Mouse (Mus musculus) kidney, embryonic 14.5 days (tissue): Measurements from ENCODE around the gene Parg. TPM values are rescaled to one million over a fixed set of nuclear protein-coding genes. Genes with fewer than 3 reads are reported as not detected.
"Not testable (repeated sequence)": the region's sequence is repeated elsewhere in the genome, so short reads cannot be mapped to it uniquely, and the experiment has no call there.

Experiments
- ATAC-seq: fragments of 200-750 bp; cut with Nextera tagmentation; 2 replicates; pipeline ENCODE4 v1.8.0; 2017; ENCODE audit warnings: moderate number of reproducible peaks, mild to moderate bottlenecking, moderate TSS enrichment, moderate library complexity; ENCODE audit not compliant: low FRiP score, low TSS enrichment
- H3K27ac ChIP-seq: fragments of 300-500 bp; sonication (generic); 2 replicates; pipeline ENCODE4 v1.5.1; 2014; ENCODE audit warnings: low read depth, mild to moderate bottlenecking, low read length, moderate library complexity, mixed read lengths
- H3K27me3 ChIP-seq: fragments of 300-500 bp; sonication (generic); 2 replicates; pipeline ENCODE4 v1.6.1; 2014; ENCODE audit warnings: mild to moderate bottlenecking, low read length; ENCODE audit not compliant: control insufficient read depth, insufficient read depth
- H3K36me3 ChIP-seq: fragments of 300-500 bp; sonication (generic); 2 replicates; pipeline ENCODE4 v1.6.1; 2014; ENCODE audit warnings: low read length, mixed read lengths; ENCODE audit not compliant: control insufficient read depth, insufficient read depth
- H3K4me1 ChIP-seq: fragments of 300-500 bp; sonication (generic); 2 replicates; pipeline ENCODE4 v1.6.1; 2014; ENCODE audit warnings: low read length, mixed read lengths; ENCODE audit not compliant: control insufficient read depth, insufficient read depth
- H3K4me2 ChIP-seq: fragments of 300-500 bp; sonication (generic); replicated peaks from 2 replicates; pipeline ENCODE4 v1.6.1; 2014; ENCODE audit warnings: low read depth, mild to moderate bottlenecking, low read length
- H3K4me3 ChIP-seq: fragments of 300-500 bp; sonication (generic); 2 replicates; pipeline ENCODE4 v1.5.1; 2014; ENCODE audit warnings: mild to moderate bottlenecking, low read length
- H3K9ac ChIP-seq: fragments of 300-500 bp; sonication (generic); 2 replicates; pipeline ENCODE4 v1.6.1; 2014; ENCODE audit warnings: low read depth, mild to moderate bottlenecking, low read length, moderate library complexity
- H3K9me3 ChIP-seq: fragments of 300-500 bp; sonication (generic); 2 replicates; pipeline ENCODE4 v1.6.1; 2016; ENCODE audit warnings: low read length; ENCODE audit not compliant: control insufficient read depth
- WGBS: fragments of 180-500 bp; shearing (Covaris S2); extraction: QIAGEN DNeasy Blood & Tissue Kit; methylation state at CpG from one replicate; pipeline ENCODE4 v1.1.7; 2014; 5-methylcytosine and 5-hydroxymethylcytosine counted together
- polyA plus RNA-seq: library from polyadenylated mRNA; unstranded; fragments of >200 nt; fragmentation: Nextera tagmentation; extraction: Ambion mirVana; gene quantifications from 2 replicates; pipeline ENCODE4 v1.2.1, GENCODE M21; 2014

The Parg gene
- polyA plus RNA-seq, 1 experiment from 2014 or later = 57.5 TPM

DNA sequence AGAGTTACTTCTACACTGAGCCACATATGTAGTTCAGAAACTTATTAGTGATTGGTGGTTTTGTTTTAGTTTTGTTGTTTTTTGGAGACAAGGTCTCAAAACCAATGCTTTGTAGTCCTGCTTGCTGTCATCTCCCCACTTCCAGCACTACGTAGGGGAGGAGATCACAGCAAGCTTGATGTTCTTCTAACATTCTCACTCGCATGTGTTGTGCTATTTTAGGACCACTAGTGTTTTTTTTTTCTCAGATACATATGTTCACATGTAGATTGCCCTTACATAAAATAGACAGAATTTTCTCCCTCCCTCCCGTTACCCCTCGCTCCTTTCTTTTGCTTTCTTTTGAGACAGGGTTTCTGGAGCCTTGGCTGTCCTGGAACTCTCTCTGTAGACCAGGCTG, 31.6 kb upstream of the Parg start:
- WGBS = 82% methylated on average over 4 of the region's 4 CpGs
- peaks cover 25% of the 10 kb centered on the region for H3K36me3 ChIP-seq
- no peak overlapping the region for H3K4me2 ChIP-seq
- H3K27me3 ChIP-seq = no peaks in the 10 kb centered on the region
- H3K4me1 ChIP-seq = 0 out of 2 replicates have a peak, but pooled peaks cover 4% of the 10 kb centered on the region
- H3K4me3 ChIP-seq = no peak overlapping the region
- no peaks in the 10 kb centered on the region for H3K9me3 ChIP-seq
- no peak for ATAC-seq
- H3K27ac ChIP-seq = no peak overlapping the region
- H3K9ac ChIP-seq = no peak overlapping the region

DNA sequence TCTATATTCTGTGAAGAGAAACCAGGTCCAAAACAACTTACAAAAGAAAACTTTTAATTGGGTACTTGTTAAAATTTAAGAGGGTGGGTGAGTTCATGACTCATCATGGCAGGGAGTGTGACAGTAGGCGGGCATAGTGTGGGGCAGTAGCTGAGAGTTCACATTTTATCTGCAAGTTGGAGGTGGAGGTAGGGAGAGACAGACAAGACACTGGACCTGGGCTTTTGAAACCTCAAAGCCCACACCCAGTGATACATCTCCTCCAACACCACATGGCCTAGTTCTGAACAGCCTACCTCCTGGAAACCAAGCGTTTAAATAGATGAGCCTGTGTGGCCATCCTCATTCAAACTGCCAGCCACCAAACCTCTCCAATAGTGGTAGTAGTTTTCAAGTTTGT, 26.4 kb upstream of the Parg start:
- no peaks in the 10 kb centered on the region for H3K27me3 ChIP-seq
- peaks cover 42% of the 10 kb centered on the region for H3K36me3 ChIP-seq
- H3K4me1 ChIP-seq = no peaks in the 10 kb centered on the region
- H3K27ac ChIP-seq = no peak overlapping the region
- H3K4me2 ChIP-seq = no peak overlapping the region
- H3K9ac ChIP-seq = no peak overlapping the region
- WGBS = 91% methylated on average over 2 of the region's 2 CpGs
- H3K9me3 ChIP-seq = no peaks in the 10 kb centered on the region
- no peak overlapping the region for H3K4me3 ChIP-seq
- ATAC-seq = no peak

DNA sequence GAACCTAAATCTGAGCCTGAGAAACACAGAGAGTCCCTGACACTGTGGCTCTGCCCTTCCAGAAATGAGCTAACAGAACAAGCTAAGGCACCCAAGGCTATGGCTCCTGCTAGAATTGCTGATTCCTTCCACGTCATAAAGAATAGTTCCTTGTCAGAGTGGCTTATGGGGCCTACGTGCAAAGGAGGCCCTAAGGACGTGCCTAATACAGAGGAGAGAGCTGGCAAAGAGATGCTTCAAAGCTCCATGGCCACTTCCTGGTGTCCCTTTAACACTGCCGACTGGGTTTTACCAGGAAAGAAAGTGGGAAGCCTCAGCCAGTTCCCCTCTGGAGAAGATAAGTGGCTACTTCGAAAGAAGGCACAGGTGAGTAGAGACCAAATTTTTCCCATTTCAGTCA, 25.2 kb upstream of the Parg start:
- H3K9ac ChIP-seq, ATAC-seq, H3K4me2 ChIP-seq, H3K4me1 ChIP-seq, H3K27me3 ChIP-seq, H3K4me3 ChIP-seq, H3K27ac ChIP-seq, H3K9me3 ChIP-seq: not testable (repeated sequence)
- 91% methylated on average over 4 of the region's 5 CpGs for WGBS
- peaks cover 54% of the 10 kb centered on the region for H3K36me3 ChIP-seq

DNA sequence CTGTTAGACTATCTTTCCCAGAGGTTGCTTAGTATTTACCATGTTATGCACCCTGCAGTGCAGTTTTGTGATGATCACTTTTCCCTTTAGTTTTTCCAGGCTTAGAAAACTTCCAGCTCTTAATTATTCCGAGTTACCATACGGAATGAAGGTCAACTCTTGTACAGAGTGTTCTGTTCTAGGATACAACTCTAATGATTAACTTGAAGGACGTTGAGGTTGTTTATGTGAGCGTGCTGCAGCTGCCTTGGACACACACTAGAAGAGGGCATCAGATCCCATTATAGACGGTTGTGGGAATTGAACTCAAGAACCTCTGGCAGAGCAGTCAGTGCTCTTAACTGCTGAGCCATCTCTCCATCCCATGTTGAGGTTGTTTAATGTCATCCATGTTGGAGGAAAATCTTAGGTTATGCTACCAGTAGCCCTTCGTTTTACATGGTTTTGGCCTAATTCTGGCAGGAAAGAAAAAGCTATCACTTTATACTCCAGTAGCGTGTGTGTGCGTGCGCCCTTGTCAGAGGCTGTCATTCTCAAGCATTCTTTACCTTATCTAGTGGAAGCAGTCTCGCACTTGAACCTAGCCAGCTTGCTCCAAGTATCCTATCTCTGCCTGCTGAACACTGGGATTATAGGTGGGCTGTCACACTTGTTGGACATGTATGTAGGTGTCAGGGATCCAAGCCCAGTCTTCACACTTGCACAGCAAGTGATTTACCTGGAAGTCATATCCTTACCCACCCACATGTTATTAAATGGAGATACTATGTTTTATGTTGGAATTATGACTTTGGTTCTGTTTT, 22.2 kb upstream of the Parg start:
- WGBS = 89% methylated on average over 10 of the region's 10 CpGs
- no peaks in the 10 kb centered on the region for H3K4me1 ChIP-seq
- ATAC-seq = no peak
- H3K27ac ChIP-seq = no peak overlapping the region
- H3K9me3 ChIP-seq = no peaks in the 10 kb centered on the region
- H3K36me3 ChIP-seq = peaks cover 62% of the 10 kb centered on the region
- H3K27me3 ChIP-seq = no peaks in the 10 kb centered on the region
- no peak overlapping the region for H3K4me3 ChIP-seq
- no peak overlapping the region for H3K9ac ChIP-seq
- H3K4me2 ChIP-seq = no peak overlapping the region

DNA sequence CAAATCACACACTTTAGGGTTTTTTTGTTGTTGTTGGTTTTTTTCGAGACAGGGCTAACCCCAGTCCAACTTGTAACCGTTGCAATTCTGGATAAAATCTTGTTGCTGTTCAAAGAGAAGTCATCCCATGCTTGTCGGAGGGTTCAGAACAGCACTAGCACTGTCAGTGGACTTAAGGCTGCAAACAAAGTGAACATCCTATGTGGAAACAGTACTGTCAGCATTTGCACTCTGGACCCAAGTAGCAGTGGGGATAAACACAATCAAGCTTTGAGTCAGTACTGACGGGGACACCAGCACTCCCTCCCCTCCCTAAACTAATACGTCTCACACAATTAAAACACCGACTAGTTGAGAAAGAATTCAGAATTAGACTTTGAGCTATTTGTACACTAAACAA, 20.9 kb upstream of the Parg start:
- Histone ChIP-seq H3K9ac (no peak overlapping the region), H3K27ac (no peak overlapping the region), H3K36me3 (peaks cover 65% of the 10 kb centered on the region), H3K4me1 (no peaks in the 10 kb centered on the region), H3K4me3 (no peak overlapping the region), H3K27me3 (no peaks in the 10 kb centered on the region), H3K4me2 (no peak overlapping the region), H3K9me3 (no peaks in the 10 kb centered on the region)
- no peak for ATAC-seq
- WGBS = 89% methylated on average over 6 of the region's 6 CpGs

DNA sequence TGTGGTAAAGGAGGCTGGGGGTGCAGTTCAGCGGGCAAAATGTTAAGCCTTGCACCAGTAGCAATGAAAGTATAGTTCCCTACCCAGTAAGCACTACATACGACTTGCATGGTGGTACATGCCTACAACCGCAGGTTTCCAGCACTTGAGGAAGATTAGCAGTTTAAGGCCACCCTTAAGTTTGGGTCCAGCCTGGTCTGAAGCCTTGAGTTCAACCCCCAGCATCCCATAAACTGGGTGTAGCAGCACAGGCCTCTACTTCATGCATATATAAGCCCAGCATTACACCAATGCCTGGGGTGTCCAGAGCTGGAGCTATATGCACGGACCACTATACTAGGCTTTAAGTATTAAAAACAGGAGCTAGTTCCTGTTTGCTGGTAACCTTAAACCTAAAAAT, 17.9 kb upstream of the Parg start:
- no peaks in the 10 kb centered on the region for H3K4me1 ChIP-seq
- H3K27me3 ChIP-seq = no peaks in the 10 kb centered on the region
- H3K4me3 ChIP-seq = no peak overlapping the region
- no peak overlapping the region for H3K27ac ChIP-seq
- WGBS = 97% methylated on average over 4 of the region's 4 CpGs
- no peak overlapping the region for H3K9ac ChIP-seq
- H3K36me3 ChIP-seq = peaks cover 89% of the 10 kb centered on the region
- H3K9me3 ChIP-seq = no peaks in the 10 kb centered on the region
- ATAC-seq = no peak
- no peak overlapping the region for H3K4me2 ChIP-seq

DNA sequence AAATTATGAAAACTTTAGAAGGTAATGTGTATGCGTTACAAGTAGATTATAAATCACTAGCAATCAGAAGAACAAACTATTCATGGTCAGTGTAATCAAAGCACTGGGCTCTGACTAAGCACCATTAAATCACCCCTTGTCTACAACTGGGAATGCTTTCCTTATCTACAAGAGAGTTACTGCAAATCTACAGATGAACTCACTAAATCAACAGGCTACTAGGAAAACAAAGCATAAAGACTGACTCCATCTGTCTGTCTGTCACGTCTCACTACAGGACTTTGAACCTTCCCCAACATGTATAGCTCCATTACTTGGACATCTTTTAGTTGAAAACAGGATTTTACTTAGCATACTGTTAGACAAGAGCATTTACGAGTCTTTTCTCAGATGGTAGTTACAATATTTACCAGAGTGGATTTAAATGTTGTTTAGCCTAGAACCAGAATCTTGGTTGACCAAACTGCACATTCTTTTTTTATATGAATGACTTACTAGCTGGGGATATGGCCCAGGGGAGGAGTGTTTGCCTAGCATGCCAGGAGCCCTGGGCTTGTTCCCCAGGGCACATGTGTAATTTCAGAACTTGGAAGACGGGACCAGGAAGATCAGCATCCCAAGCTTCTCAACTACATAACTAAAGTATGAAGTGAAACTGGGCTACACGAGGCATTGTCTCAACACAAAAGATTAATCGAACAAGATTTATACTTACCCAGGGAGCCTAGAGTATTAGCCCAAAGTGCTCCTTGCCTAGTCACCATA, 10.9 kb upstream of the Parg start:
- Histone ChIP-seq H3K9ac (no peak overlapping the region), H3K27ac (no peak overlapping the region; the same call in 1 of the 2 replicates), H3K4me1 (no peaks in the 10 kb centered on the region), H3K4me2 (no peak overlapping the region), H3K4me3 (no peak overlapping the region), H3K36me3 (peaks cover 75% of the 10 kb centered on the region), H3K9me3 (no peaks in the 10 kb centered on the region), H3K27me3 (no peaks in the 10 kb centered on the region)
- ATAC-seq = no peak
- WGBS = 71% methylated on average over 6 of the region's 6 CpGs

DNA sequence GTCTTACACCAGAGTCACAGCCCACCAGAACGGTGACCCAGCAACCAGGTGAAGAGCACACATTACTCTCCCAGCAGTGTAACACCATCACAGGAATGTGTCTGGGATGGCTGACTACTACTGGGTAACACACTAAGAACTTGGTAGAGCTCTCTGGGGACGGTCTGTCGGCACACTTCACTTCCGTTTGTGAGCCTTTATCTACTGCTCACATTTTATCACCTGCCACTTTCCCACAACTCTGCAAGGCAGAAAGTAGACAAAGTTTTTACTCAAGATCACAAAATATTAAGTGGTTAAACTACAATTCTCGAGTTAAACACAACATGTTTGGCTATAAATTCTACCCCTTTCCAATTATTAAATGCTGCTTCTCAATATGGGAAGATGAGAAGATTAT, 9.8 kb upstream of the Parg start:
- no peaks in the 10 kb centered on the region for H3K27me3 ChIP-seq
- H3K27ac ChIP-seq = no peak overlapping the region
- H3K36me3 ChIP-seq = peaks cover 70% of the 10 kb centered on the region
- ATAC-seq = no peak
- no peak overlapping the region for H3K9ac ChIP-seq
- no peak overlapping the region for H3K4me3 ChIP-seq
- WGBS = 90% methylated on average over 5 of the region's 5 CpGs
- H3K4me1 ChIP-seq = no peaks in the 10 kb centered on the region
- H3K4me2 ChIP-seq = no peak overlapping the region
- H3K9me3 ChIP-seq = no peaks in the 10 kb centered on the region

DNA sequence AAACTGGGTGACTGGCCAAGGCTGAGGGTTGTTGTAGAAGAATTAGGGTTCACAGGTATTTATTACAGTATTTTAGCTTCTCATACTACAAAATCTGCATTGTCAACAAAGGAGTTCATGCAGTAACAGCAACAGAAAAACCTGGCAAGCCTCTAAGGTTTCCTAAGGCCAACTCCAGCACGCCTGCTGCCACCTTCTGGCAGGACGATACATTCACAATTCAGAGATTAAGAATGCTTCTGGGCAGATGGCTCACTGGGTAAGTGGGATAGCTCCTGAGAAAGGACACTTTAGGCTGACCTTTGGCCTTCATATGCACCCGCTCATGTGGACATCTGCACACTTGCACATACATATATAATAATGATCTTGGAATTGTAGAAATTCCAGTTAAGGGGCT, 9.3 kb upstream of the Parg start:
- Histone ChIP-seq H3K27me3 (no peaks in the 10 kb centered on the region), H3K27ac (no peak overlapping the region), H3K9me3 (no peaks in the 10 kb centered on the region), H3K4me2 (no peak overlapping the region), H3K4me1 (no peaks in the 10 kb centered on the region), H3K36me3 (peaks cover 70% of the 10 kb centered on the region), H3K9ac (no peak overlapping the region), H3K4me3 (no peak overlapping the region)
- WGBS = 52% methylated on average over 3 of the region's 3 CpGs
- ATAC-seq = no peak
